Mouse (Mus musculus) midbrain, embryonic 12.5 days (tissue): Measurements from ENCODE around the gene Tcf7l2. TPM values are rescaled to one million over a fixed set of nuclear protein-coding genes. Genes with fewer than 3 reads are reported as not detected.

Experiments
- ATAC-seq: fragments of 200-750 bp; cut with Nextera tagmentation; 2 replicates; pipeline ENCODE4 v1.8.0; 2017; ENCODE audit warnings: low read depth, moderate TSS enrichment, moderate library complexity; ENCODE audit not compliant: low FRiP score
- H3K27ac ChIP-seq: fragments of 300-500 bp; sonication (generic); replicated peaks from 2 replicates; pipeline ENCODE4 v1.5.1; 2016; ENCODE audit warnings: mild to moderate bottlenecking
- H3K27me3 ChIP-seq: fragments of 300-500 bp; sonication (generic); 2 replicates; pipeline ENCODE4 v1.6.1; 2016; ENCODE audit warnings: mild to moderate bottlenecking
- H3K36me3 ChIP-seq: fragments of 300-500 bp; sonication (generic); 2 replicates; pipeline ENCODE4 v1.6.1; 2016
- H3K4me1 ChIP-seq: fragments of 300-500 bp; sonication (generic); 2 replicates; pipeline ENCODE4 v1.6.1; 2016
- H3K4me2 ChIP-seq: fragments of 300-500 bp; sonication (generic); replicated peaks from 2 replicates; pipeline ENCODE4 v1.6.1; 2016; ENCODE audit warnings: mild to moderate bottlenecking, moderate library complexity
- H3K4me3 ChIP-seq: fragments of 300-500 bp; sonication (generic); 2 replicates; pipeline ENCODE4 v1.5.1; 2016; ENCODE audit warnings: mild to moderate bottlenecking
- H3K9ac ChIP-seq: fragments of 300-500 bp; sonication (generic); replicated peaks from 2 replicates; pipeline ENCODE4 v1.6.1; 2016; ENCODE audit warnings: mild to moderate bottlenecking, moderate library complexity
- H3K9me3 ChIP-seq: fragments of 300-500 bp; sonication (generic); 2 replicates; pipeline ENCODE4 v1.6.1; 2016; ENCODE audit warnings: mild to moderate bottlenecking
- WGBS: fragments of 180-500 bp; shearing (Covaris S2); methylation state at CpG from one replicate; pipeline ENCODE4 v1.1.7; 2016; 5-methylcytosine and 5-hydroxymethylcytosine counted together
- polyA plus RNA-seq: library from polyadenylated mRNA; unstranded; fragments of >200 nt; fragmentation: Nextera tagmentation; extraction: Ambion mirVana; gene quantifications from 2 replicates; pipeline ENCODE4 v1.2.1, GENCODE M21; 2016

Gene Tcf7l2
- polyA plus RNA-seq, 1 experiment from 2014 or later = 343 TPM

- H3K36me3 ChIP-seq = no peaks in the 10 kb centered on the region
- ATAC-seq = no peak
- no peak overlapping the region for H3K9ac ChIP-seq
- no peak overlapping the region for H3K4me2 ChIP-seq
- H3K27ac ChIP-seq = no peak overlapping the region
- WGBS = 67% methylated on average over 3 of the region's 3 CpGs
- peaks cover 17% of the 10 kb centered on the region for H3K4me1 ChIP-seq
- H3K9me3 ChIP-seq = no peaks in the 10 kb centered on the region
- no peak overlapping the region for H3K4me3 ChIP-seq
- no peaks in the 10 kb centered on the region for H3K27me3 ChIP-seq
These were observed 129.9 kb downstream of the Tcf7l2 start for GRCm38 (mm10) chr19:55871496-55871895.

GRCm38 (mm10) chr19:55873221-55873620 lies 131.6 kb downstream of the Tcf7l2 start:
- Histone ChIP-seq H3K9ac (no peak overlapping the region), H3K4me1 (peaks cover 23% of the 10 kb centered on the region), H3K36me3 (no peaks in the 10 kb centered on the region), H3K4me3 (no peak overlapping the region), H3K27me3 (no peaks in the 10 kb centered on the region), H3K27ac (no peak overlapping the region), H3K9me3 (no peaks in the 10 kb centered on the region), H3K4me2 (no peak overlapping the region)
- ATAC-seq = no peak
- WGBS = 79% methylated on average over 3 of the region's 3 CpGs

GRCm38 (mm10) chr19:55876501-55876900 lies 134.9 kb downstream of the Tcf7l2 start:
- no peak overlapping the region for H3K4me2 ChIP-seq
- H3K4me1 ChIP-seq = peaks cover 41% of the 10 kb centered on the region
- no peaks in the 10 kb centered on the region for H3K9me3 ChIP-seq
- no peaks in the 10 kb centered on the region for H3K27me3 ChIP-seq
- 65% methylated on average over 3 of the region's 3 CpGs for WGBS
- H3K27ac ChIP-seq = peak overlapping the region; percentile 39
- no peak for ATAC-seq
- no peak overlapping the region for H3K4me3 ChIP-seq
- H3K36me3 ChIP-seq = no peaks in the 10 kb centered on the region
- H3K9ac ChIP-seq = no peak overlapping the region

- Histone ChIP-seq H3K27ac (0 out of 2 replicates have a peak overlapping the region, but pooled peaks have one; percentile 8), H3K9me3 (no peaks in the 10 kb centered on the region), H3K27me3 (no peaks in the 10 kb centered on the region), H3K9ac (no peak overlapping the region), H3K4me2 (no peak overlapping the region), H3K4me1 (peaks cover 40% of the 10 kb centered on the region), H3K4me3 (no peak overlapping the region), H3K36me3 (no peaks in the 10 kb centered on the region)
- peak; percentile 82 for ATAC-seq
- 21% methylated on average over 7 of the region's 7 CpGs for WGBS
These were observed 135.8 kb downstream of the Tcf7l2 start for GRCm38 (mm10) chr19:55877404-55877915.

GRCm38 (mm10) chr19:55880664-55881359 lies 139.2 kb downstream of the Tcf7l2 start:
- Histone ChIP-seq H3K9ac (no peak overlapping the region), H3K9me3 (no peaks in the 10 kb centered on the region), H3K36me3 (no peaks in the 10 kb centered on the region), H3K4me2 (peak overlapping the region; percentile 12; the same call in 1 of the 2 replicates), H3K27ac (peak overlapping the region; percentile 68), H3K4me1 (peaks cover 49% of the 10 kb centered on the region), H3K4me3 (no peak overlapping the region), H3K27me3 (no peaks in the 10 kb centered on the region)
- 47% methylated on average over 13 of the region's 13 CpGs for WGBS
- no peak; the same call in 1 of the 2 replicates for ATAC-seq

GRCm38 (mm10) chr19:55886536-55886935 lies 144.9 kb downstream of the Tcf7l2 start:
- Histone ChIP-seq H3K27me3 (peaks cover 3% of the 10 kb centered on the region; the same call in 1 of the 2 replicates), H3K4me3 (peak overlapping the region; percentile 20), H3K4me1 (peaks cover 22% of the 10 kb centered on the region), H3K9ac (peak overlapping the region; percentile 50), H3K9me3 (no peaks in the 10 kb centered on the region), H3K4me2 (peak overlapping the region; percentile 35), H3K36me3 (no peaks in the 10 kb centered on the region), H3K27ac (peak overlapping the region; percentile 75)
- no peak for ATAC-seq
- 48% methylated on average over 14 of the region's 14 CpGs for WGBS

- H3K4me1 ChIP-seq = peaks cover 57% of the 10 kb centered on the region
- 36% methylated on average over 9 of the region's 9 CpGs for WGBS
- peak overlapping the region; percentile 93 for H3K27ac ChIP-seq
- peak overlapping the region; percentile 24 for H3K4me2 ChIP-seq
- no peaks in the 10 kb centered on the region for H3K9me3 ChIP-seq
- H3K4me3 ChIP-seq = no peak overlapping the region
- no peaks in the 10 kb centered on the region for H3K36me3 ChIP-seq
- peaks cover 13% of the 10 kb centered on the region; the same call in 1 of the 2 replicates for H3K27me3 ChIP-seq
- peak overlapping the region; percentile 15; the same call in 1 of the 2 replicates for H3K9ac ChIP-seq
- ATAC-seq = no peak
These were observed 150.1 kb downstream of the Tcf7l2 start for GRCm38 (mm10) chr19:55891692-55892183.

- Histone ChIP-seq H3K9me3 (no peaks in the 10 kb centered on the region), H3K4me2 (peak overlapping the region; percentile 46), H3K4me1 (peaks cover 68% of the 10 kb centered on the region), H3K4me3 (peak overlapping the region; percentile 28), H3K9ac (peak overlapping the region; percentile 46; the same call in 1 of the 2 replicates), H3K27me3 (peaks cover 21% of the 10 kb centered on the region; the same call in 1 of the 2 replicates), H3K27ac (peak overlapping the region; percentile 93), H3K36me3 (no peaks in the 10 kb centered on the region)
- no peak for ATAC-seq
- 35% methylated on average over 11 of the region's 11 CpGs for WGBS
These were observed 151.9 kb downstream of the Tcf7l2 start for GRCm38 (mm10) chr19:55893557-55893956.

- peak overlapping the region; percentile 48 for H3K4me3 ChIP-seq
- 0 out of 2 replicates have a peak overlapping the region, but pooled peaks have one; percentile 28 for H3K9ac ChIP-seq
- peaks cover 71% of the 10 kb centered on the region for H3K4me1 ChIP-seq
- H3K36me3 ChIP-seq = no peaks in the 10 kb centered on the region
- H3K27ac ChIP-seq = peak overlapping the region; percentile 93
- no peak for ATAC-seq
- 12% methylated on average over 9 of the region's 9 CpGs for WGBS
- no peaks in the 10 kb centered on the region for H3K9me3 ChIP-seq
- H3K4me2 ChIP-seq = peak overlapping the region; percentile 46
- peaks cover 28% of the 10 kb centered on the region; the same call in 1 of the 2 replicates for H3K27me3 ChIP-seq
These were observed 152.8 kb downstream of the Tcf7l2 start for GRCm38 (mm10) chr19:55894396-55894795.

GRCm38 (mm10) chr19:55895317-55895716 lies 153.7 kb downstream of the Tcf7l2 start:
- 0% methylated on average over 27 of the region's 27 CpGs for WGBS
- H3K4me1 ChIP-seq = peaks cover 69% of the 10 kb centered on the region

GRCm38 (mm10) chr19:55895807-55896420 lies 154.3 kb downstream of the Tcf7l2 start:
- 2% methylated on average over 4 of the region's 4 CpGs for WGBS
- no peaks in the 10 kb centered on the region for H3K9me3 ChIP-seq
- peak overlapping the region; percentile 55 for H3K4me2 ChIP-seq
- H3K9ac ChIP-seq = peak overlapping the region; percentile 73
- peaks cover 69% of the 10 kb centered on the region for H3K4me1 ChIP-seq
- peaks cover 30% of the 10 kb centered on the region; the same call in 1 of the 2 replicates for H3K27me3 ChIP-seq
- ATAC-seq = 0 out of 2 replicates have a peak, but pooled peaks have one; percentile 20
- no peaks in the 10 kb centered on the region for H3K36me3 ChIP-seq
- H3K27ac ChIP-seq = peak overlapping the region; percentile 94
- H3K4me3 ChIP-seq = peak overlapping the region; percentile 48

More at GRCm38 (mm10) chr19:55895317-55895716, 153.7 kb downstream of the Tcf7l2 start:
- H3K27ac ChIP-seq = peak overlapping the region; percentile 94
- H3K9me3 ChIP-seq = no peaks in the 10 kb centered on the region
- peak overlapping the region; percentile 73 for H3K9ac ChIP-seq
- peak; percentile 71 for ATAC-seq
- peak overlapping the region; percentile 48 for H3K4me3 ChIP-seq
- peak overlapping the region; percentile 55 for H3K4me2 ChIP-seq
- peaks cover 30% of the 10 kb centered on the region; the same call in 1 of the 2 replicates for H3K27me3 ChIP-seq
- no peaks in the 10 kb centered on the region for H3K36me3 ChIP-seq
